Mouse (Mus musculus) naive thymus-derived CD4-positive, alpha-beta T cell, adult 2 months (primary cell): ENCODE measurements around the gene Sema3a.
"Not testable (repeated sequence)": the region's sequence is repeated elsewhere in the genome, so short reads cannot be mapped to it uniquely, and the experiment has no call there.

Experiments
- DNase-seq: peaks from one replicate; pipeline ENCODE4 v3.0.0-alpha.2; 2011; ENCODE audit warnings: low read depth

Sema3a gene

DNA sequence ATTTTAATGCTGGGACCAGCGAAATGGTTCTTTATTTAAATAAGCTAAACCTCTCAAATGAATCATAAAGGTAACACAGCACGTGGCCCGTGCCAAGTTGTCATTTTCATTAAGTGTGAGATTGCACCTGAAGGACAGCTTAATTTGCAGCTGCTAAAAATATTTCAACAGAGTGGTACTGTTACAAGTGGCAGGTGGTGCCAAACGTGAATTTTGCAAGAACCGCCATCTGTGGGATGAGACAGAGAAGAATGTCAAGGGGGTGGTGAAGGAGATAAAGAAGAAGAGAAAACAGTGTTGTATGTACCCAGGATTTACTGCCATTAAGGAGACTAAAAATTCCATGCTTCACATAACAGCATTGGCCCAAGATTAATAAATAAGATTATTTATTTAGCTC is 423.9 kb downstream of the Sema3a start:
- DNase-seq, result no peak

DNA sequence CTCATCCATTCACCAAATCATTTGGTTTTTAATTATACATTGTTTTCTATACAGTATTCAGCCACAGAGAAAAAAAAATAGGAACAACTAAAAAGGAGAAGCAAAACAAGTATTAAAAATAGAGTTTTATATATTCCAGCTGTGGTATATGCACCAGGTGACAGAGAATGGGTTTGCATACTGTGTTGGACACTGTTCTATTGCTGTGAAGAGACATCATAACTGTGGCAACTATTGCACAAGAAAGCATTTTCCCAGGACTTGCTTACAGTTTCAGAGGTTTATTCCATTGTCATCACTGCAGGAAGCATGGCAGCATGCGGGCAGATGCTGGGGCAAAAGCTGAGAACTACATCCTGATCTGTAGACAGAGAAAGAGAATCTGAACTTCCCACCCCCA is 425.7 kb downstream of the Sema3a start:
- DNase-seq, result no peak

DNA sequence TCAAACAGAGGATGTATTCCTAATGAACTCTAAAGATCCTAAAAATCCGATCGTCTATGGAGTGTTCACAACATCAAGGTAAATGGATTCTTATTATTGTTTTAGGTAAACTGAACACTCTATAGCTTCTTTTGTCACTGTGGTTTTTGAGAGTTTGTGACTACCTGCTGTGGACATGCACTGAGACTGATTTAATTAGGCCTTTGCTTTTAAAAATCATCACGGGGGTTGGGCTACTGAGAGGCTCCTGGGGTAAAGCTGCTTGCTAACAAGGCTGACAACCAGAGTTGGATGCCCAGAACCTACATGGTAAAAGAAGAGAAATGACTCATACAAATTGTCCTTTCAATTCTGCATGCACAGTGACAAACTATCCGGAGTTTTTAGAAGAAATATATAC is 432.0 kb downstream of the Sema3a start:
- no peak for DNase-seq

DNA sequence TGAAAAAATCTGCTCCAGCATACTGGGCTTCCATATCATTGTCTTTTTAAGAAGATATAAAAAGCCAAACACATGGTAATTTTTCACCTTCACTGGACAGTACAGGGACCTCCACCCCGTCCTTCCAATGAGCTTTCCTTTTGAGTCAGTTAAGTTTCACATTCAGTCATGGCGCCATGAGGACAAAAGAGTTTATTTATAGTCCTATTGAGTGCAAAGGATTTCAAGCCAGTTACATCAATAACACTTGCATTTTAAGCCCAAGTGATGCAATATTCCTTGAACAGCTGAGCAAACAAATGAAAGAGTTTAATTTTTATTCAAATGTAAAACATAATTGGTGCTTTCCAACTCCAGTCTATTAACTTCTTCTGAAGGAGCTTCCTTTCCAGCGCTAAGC is 448.7 kb downstream of the Sema3a start:
- no peak for DNase-seq

DNA sequence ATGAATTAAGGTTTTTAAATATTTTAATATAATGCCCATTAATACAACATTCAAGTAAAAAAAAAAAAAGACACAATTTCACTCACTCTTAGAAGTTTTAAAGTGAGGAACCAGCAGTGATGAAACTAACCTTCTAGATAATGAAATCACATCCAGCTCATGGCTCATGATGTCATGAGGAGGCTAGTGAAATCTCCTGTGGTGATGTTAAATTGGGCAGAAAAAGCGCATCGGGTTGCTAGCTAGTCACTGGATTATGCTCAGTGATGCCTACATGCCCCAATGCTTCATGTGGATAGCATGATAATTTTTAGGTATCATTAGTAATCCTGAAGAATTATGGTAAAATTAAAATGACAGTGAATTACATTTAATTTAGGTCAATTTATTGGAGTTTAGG is 453.9 kb downstream of the Sema3a start:
- no peak for DNase-seq

DNA sequence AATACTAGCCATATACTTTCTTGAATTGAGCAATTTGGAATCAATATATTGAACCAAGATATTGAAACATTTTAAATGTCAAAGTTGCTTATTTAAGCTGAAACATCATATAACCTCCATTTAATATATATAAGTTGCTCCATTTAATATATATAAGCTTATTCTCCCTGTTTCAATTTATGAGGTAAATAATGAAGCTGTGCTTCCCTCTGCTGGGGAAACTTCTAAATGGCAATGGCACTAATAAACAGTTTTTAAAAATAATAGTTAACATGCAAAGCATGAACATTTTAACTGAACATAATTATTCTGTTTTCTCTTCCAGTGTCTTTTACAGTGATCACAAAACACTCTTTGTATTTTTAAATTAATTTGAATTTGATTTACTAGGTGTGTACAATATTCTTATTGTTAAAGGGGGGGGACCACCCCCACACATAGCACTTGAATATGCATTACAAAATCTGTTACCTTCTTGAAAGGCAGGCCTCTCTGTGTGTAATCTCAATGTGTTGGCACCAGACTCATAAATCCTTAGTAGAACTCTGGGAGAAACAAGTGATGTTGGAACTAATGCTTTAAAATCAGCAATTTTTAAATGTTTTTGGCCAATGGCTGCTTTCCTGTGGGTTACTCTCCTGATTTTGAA is 460.5 kb downstream of the Sema3a start:
- no peak for DNase-seq

DNA sequence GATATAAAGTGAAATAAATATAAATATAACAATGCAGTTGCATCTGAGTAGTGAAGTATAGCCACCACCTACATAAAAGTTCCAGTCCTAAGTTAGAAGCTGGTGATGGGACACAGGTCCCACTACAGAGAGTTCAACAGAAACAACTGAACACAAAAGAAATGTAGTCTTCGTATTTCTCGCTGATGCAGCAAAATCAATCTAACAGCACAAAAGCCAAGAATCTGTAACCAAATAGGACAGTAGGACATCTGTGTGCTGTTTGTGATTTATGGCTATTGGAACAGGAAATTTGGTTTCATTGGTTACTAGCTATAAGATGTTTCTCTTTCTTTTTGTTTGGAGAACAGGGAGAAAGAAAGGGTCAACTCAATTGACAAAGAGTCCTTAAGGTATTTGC is 469.2 kb downstream of the Sema3a start:
- DNase-seq, result no peak

DNA sequence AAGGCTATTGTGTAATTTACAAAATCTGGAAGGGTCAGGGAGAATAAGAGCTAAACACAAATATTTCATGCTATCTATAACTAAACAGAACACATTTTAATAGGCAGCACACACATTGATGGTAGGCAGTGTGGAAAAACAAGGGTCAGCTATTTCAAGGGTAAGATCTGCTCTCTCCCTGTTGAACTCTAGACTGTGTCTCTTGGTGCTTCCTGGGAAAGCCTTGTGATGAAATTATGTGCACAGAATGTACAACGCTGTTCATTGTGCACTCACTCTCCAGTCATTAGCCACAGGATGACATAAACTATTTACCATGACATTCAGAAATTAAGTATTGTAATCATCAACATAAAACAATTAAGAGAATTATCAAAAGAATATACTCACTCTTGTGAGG is 486.4 kb downstream of the Sema3a start:
- no peak for DNase-seq

DNA sequence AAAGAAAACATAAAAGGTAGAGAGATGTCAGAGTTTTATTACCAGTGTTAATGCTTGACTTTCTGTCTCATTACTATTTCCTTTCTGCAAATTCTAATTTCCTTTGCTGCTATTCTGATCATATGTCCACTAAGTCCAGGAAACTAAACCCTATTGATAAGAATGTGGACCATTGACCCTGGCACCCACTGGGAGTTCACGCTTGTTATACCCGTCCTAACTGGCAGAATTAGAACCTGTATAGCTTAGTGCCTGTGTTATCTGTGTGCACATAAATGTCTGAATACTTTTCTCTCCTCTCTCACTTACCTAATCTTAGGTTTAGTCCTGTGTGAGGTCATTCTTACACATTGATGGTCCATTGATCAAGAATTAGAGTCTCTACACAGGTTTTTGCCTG is 486.9 kb downstream of the Sema3a start:
- DNase-seq, result no peak

DNA sequence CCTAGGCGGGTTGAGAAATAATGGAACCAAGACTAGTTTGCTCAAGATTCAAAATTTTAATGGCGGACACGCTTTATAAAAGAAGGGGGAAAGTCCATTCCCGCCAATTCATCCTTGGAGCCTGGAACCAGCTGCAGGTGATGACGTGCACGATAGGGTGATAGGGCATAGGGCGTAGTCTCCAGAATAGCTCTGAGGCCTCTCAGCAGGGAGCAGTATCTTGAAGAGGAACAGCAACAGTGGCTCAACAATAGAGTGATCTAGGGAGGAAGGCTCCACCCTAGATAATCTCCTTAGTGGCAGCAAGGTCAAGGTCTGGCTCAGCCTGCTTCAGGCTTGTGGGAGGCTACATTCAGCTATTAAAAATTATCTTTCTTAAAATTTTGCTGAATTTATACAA is 489.4 kb downstream of the Sema3a start:
- DNase-seq, result not testable (repeated sequence)

DNA sequence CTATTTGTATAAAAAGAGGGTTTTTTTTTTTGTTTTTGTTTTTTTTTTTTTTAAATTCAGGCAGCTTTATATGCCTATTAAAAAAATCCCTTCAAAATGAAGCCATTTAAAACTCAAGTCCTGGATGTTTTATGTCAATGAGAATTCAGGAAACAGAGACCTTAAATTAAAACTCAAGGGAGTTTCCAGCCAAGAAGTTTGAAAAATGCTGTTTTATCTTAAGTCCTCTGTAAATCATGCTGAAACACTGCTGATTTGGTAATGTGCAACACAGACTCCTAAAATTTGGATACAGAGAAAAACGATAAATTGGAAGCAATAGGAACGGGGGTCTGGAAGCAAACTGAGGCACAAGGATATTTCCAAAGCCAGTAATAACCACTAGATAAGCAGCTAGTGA is 490.7 kb downstream of the Sema3a start:
- DNase-seq, result no peak

DNA sequence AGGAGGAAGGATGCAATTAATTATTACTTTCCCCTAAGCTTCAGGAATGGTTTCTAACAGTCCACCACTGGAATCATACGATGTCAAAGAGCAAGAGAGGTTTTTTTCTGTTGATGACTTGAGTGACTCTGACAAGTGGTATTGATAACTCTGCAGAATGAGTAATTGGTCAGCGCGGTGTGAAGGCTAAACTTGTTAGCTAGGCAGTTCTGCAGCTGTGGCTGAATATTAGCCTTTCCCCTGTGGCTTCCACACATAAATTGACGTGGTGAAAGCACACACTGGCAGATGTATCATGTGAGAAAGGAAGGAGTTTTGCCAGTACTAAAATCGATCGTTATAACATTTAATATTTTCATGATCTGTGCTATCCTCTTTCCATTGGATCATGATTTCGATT is 497.4 kb downstream of the Sema3a start:
- no peak for DNase-seq

DNA sequence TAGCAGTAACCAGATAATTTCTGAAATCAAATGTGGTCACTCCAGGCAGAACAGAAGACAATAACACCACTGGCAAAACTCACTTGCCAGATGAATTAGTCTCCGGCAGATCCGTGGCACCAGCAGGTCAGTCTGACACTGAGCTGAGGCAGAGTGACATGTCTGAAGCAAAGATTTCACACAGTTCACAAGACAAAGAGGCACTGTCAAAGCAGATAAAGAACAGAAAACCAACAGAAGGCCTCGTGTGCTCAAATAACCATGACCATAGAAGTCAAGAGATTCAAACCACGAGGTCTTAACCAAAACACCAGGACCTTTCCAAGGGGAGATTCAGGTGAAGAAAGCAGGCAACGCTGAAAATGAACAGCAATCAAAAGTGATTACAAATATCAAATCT is 499.5 kb downstream of the Sema3a start:
- no peak for DNase-seq

DNA sequence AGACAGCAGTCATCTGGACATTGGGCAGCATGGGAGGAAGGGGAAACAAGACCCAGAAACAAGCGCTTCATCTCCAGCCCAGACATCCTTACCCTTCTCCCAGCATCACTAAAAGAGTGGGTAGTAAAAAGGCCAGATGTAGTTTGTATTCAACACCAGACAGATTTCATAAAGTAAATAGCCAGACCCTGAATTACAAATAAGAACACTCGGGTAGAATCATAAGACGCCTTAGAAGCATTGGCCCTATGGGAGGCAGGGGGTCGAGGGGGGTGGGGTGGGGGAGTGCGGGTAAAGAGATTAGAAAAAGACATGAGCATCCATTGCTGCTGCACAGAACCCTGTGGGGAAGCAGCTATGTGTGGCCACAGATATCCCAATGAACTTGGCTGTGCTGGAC is 500.9 kb downstream of the Sema3a start:
- no peak for DNase-seq

DNA sequence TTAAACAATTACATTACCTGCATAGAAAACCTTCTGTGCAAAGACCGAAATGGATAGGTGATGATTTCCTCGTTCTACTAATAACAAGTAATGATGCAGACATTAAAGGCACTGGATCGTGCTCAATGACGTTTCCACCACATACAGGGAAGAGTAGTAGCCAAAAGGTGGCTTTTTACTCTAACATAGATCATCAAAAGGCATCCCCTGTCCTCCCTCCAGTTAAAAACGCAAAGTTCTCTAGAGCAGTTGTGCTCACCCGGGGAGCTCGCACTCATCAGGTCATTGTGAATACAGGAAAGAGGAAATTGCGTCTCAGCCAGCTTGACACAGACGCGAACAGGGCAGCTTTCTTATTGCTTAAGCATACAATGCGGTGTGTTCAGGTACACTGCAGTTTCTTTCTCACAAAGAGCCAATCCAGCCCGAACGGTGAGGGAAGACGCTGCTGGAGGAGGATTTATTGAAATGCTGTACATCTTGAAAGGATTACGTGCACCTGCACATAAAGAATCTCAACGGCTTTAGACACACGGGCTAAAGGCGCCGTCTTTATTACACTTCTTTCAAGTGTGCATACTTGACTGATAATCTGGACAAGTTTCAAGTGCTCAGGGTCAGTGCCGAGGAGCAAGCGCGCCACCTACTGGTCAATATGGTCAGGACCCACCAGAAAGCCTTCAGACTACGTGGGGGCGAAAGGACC is 503.5 kb downstream of the Sema3a start:
- peak; percentile 42 for DNase-seq

DNA sequence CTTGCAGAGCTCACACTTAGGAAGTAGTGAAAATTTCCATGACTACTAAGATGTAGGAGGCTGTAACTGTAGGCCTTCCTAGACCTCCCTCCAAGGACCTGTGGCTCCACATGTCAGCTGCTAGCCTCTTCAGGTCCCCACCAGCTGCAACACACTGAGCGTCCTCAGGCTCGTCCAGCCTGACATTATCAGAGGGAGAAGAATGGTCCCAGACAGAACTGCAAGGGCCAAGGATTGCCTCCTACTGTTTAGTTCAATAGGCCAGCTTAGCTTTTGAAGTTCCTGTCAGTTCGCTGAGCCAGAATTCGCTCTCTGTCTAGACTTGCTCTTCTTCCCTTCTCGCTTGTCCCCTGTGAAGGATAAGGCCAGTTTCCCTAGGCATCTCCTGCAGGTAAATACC is 504.7 kb downstream of the Sema3a start:
- no peak for DNase-seq

DNA sequence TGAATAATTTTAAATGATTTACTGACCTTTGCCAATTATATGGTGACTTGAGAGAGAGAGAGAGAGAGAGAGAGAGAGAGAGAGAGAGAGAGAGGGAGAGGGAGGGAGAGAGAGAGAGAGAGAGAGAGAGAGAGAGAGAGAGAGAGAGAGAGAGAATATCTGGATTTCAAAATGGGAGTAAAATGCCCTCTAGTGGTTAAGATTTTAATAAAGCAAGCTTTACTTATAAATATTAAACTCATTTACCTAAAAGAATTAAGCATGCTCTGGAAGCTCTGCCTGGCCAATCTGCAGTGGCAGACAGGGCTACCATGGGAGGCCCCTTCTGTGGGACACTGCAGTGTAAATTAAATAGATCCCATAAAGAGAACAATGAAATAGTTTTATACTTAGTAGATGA is 505.5 kb downstream of the Sema3a start:
- DNase-seq, result no peak

DNA sequence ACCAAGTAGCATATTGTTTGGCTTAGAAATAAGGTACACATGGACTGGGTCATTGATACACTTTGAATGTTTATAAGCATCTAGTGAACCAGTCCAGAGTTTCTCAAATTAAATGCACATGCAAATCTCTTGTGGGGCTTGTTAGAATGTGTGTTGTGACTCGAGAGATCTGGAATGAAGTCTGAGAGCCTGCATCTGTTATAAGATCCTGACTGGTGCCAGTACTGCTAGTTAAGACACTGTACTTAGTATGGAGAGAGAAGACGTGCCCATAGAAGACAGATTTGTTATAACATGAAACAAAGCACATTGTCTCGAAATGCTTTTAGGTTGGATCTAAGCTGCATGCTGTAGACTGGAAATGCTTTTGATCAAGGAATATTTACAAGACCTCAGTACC is 511.0 kb downstream of the Sema3a start:
- DNase-seq, result no peak
